Mouse (Mus musculus) megakaryocyte progenitor cell, adult 5-6 weeks (primary cell): ENCODE results near the gene Ell. TPM values are rescaled to one million over a fixed set of nuclear protein-coding genes. Genes with fewer than 3 reads are reported as not detected.

Source experiments
- ATAC-seq: replicated peaks from 2 replicates; pipeline ENCODE4 v1.8.0; 2016; ENCODE audit warnings: mild to moderate bottlenecking, moderate TSS enrichment, inconsistent platforms; ENCODE audit not compliant: poor library complexity
- total RNA-seq, 2 experiments: library from RNA; stranded (forward) in 1 of 2; stranded (reverse) in 1 of 2; fragments of 157-497, 149-512 nt in 1 of 2; fragments of 200-1000 nt in 1 of 2; gene quantifications; 2 replicates each; pipeline versions ENCODE4 v1.2.3 to v1.2.4; 2015 to 2017

Gene Ell
- total RNA-seq, 2 experiments from 2014 or later = 8.5 to 9.5 TPM

DNA sequence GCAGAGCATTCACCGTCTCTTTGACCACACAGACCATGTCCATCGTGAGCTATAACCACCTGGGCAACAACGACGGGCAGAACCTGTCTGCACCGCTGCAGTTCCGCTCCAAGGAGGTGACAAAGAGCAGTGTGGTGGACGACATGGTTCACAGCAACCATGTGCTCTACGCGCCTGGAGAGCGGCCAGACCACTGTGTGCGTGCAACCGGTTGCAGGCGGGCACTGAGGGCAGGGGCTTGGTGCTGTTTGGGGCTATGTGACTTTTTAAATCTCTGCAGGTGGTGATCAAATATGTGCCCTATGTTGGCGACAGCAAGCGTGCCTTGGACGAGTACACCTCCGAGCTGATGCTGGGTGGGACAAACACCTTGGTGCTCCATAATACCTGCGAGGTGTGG lies 57.0 kb downstream of the Ell start:
- no peak for ATAC-seq

DNA sequence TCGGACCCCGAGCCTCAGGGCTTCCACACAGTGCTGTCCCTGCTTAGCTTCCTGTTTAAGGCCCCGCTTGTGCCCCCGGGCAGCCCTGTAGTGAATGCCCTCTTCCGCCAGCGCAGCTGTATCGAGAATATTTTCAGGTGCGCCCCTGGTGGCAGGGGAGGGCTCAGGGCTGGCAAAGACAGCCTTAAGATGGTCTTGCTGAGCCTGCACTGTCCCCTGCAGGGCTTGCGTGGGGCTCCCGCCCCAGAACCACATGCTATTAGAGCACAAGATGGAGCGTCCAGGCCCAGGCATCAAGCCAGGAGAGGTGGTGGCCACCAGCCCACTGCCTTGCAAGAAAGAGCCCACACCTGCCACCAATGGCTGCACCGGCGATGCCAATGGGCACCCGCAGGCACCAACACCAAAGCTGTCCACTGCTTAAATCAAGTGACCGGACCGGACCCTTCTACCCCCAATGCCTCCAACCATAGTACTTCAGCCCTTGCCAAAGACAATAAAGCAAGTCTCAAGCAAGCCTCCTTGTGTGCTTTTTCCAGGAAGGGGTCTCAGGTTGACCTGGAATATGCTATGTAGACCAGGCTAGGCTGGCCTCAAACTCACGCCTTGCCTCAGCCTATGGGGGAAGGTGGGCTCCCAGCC lies 57.6 kb downstream of the Ell start:
- ATAC-seq = no peak

DNA sequence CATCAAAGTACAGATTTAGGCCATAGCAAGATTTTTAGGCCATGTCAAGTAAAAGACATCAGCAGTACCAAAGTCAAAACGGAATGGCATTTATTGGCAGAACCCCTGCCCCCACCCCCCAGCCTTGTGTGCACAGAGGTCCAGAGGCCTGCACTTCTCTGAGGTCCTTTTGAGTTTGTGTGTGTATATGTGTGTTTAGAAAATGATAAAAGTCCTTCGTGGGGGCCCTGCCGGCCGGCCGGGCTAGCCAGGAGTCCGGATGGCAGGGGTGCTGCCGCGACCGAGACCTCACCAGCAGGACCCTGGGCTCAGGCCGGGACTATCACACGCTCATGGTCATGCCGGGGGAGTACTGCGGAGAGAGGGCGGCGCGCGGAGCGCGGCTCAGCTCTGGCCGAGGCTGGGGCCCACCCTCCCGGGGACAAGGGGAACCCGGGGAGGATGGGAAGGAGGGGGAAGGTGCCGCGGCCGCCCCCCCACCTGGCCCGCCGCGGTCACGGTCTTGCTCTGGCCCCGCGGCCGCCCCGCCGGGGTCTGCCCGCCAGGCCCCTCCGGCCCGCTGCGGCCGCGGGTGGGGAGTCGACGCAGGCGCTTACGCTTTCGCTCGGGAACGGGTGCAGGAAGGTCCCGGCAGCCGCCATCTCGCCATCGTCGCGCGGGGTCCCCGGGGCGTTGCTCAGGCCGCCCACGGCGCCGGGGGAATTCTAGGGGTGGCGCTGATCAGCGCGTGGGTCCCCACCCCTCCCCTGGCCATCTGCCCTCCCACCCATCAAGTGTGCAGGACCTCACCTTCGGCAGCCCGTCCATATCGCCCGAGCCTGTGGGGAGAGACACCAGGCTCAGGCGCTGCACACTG lies 58.4 kb downstream of the Ell start:
- no peak for ATAC-seq

DNA sequence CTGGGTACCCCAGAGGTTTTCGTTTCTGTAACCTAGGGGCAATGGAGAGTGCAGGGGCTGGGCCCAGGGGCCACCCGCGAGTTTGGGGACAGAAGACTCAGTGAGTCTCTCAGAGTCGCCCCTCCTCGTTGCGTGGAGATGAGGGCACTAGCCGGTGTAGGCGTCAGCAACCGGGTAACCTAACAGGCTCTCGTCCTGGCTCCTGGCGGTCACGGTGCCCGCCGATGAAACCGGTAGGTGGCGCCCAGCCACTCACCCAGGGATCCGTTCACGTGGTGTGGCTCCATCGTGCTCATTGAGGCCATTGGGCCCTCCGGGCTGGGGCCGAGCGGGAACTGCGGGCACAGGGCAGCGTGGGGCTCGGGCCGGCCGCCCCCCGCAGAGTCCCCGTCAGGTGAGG lies 59.0 kb downstream of the Ell start:
- no peak for ATAC-seq

DNA sequence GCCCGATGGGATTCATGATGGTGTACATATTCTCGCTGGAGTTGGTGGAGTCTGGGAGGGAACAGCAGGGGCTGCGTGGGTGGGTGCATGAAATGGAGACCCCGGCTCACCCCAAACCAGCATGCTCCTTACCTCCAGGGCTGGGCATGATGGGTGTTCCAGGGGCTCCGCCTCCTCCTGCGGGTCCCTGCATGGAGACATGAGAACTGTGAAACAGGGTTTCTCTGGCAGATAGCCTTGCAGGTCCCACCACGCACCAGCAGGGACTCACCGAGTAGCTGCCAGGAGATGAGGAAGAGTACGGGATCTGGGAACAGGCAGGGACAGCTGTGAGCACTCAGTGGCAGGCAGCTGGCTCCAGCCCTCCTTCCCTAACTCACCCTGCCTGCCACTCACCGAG lies 59.5 kb downstream of the Ell start:
- ATAC-seq = no peak

DNA sequence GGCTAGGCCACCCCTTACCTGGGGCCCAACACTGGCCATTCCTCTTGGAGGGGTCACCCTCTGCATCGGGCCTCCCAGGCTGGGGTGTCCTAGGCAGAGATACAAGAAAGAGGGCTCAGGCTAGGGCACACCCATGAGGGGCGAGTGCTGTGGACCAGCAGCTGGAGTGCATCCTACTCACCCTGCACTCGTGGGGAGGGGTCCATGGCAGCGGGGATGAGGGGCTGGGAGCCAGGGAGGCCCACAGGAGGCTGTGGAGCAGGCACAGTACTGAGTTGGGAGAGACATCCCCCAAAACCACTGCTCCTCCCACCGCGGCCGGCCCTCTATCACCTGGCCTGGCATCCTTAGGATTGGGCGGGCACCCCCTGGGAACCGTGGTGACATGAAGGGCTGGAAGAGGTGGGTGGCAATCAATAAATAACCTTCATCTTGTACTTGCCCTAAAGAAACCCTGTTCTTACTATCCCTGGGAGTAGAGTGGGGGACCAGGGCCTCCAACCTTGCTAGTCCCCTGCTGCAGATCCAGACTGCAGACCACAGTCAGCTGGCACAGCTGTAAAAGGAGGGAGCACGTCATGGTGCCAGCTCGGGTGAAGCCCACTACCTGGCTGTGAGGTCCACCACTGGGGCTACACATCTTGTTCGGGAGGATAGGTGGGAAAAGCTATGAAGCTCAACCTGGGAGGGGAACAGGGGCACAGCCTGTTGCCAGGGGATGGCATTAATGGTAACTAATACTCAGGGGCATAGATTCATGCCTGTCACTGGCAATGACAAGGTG lies 60.4 kb downstream of the Ell start:
- ATAC-seq = no peak

DNA sequence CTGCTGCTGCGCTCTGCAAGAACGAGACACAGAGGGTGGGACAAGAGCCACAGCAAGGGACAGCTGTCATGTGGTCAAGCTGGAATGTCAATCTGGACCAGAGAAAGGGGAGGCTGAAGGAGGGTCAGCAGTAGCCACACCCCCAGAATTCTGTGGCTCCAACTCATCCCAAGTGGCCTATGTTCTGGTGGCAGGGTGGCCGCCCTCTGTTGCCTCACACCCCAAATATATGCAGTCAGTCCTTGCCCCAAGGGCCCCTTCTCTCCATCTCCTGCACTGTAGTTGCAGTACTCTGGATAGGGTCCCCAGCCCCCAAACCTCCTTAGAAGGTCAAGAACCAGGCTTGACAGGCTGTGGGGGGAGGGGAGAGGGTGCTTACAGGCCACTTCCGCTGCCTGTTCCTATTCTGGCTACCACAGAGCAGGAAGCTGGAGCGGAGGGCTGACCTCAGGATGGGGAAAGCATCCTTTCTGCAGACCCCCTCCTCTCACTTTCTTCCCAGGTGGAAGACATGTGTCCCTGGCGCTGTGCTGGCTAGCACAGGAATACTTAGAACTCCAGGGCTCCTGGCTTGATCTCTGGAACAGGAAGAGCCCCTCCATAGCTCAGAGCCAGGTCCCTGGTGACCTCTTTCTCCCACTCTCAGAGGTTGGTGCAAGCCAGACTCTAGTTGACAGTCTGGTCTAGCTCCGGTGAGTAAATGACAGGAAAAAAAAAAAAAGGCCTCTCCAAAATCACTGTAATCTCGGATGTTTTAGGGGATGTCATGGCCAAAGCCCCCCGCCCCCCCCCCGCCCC lies 61.4 kb downstream of the Ell start:
- peak; percentile 10; the same call in 1 of the 2 replicates for ATAC-seq

DNA sequence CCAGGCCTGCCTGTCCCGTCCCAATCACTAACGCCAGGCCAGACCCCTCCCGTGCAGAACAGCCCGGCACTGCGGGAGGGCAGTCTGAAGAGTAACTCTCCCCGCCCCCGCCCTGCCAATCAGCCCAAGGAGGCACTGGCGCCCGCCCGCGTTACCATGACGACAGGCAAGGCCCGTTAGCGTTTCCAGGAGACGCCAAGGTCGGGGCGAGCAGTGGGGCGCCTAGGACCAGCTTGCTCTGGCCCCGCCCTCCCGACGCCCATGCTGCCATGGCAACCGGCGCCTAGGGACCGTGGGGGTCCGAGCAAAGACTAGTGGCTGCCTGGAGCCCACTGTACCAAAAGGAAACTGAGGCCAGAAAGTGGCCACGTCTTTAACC lies 62.0 kb downstream of the Ell start:
- peak; percentile 85 for ATAC-seq

DNA sequence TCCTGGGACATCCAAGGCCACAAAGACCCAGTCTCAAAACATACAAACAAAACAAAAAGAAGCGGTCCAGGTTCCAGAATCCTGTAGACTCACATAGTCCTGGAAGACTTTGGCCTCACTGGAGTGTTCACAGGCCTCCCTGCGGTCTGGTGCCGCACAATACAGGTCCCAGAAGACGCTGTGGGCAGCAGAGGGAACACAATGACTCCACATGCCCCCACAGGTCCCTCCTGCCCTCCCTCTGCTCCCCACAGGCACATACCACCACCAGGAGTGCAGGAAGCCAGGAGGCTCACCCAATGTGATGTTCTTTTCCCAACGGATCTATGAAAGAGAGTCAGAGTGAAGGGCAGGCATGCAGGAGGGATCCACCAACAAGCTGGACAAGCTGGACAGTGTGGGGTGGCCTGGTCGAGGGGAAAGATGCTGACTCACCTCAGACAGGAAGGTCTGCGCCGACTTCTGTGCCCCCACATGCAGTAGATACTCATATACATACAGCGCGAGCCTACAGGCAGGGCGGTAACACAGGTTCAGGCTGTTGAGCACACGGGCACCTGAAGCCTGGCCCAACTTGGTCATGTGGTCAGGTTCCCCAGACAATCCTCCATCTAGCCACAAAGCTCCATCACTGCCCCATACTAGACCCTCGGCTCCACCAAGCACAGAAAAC lies 63.0 kb downstream of the Ell start:
- no peak for ATAC-seq

DNA sequence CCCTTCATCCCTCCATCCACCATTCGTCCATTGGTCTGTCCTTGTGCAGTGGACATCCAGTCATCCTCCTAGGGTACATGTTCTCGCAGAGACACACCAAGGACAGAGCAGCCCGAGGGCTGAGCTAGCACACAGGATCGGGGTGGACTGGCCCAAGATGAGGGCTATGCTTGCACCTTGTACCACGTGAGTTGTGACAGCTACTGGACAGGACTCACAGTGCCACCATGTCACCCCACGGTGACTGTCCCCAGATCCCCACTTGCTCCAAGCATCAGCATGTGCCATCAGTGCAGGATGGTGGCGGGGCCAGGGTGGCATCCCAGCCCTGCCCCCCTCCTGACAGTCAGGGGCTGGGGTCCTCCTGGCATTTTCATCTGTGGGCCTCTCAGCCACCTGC lies 65.3 kb downstream of the Ell start:
- ATAC-seq = no peak

DNA sequence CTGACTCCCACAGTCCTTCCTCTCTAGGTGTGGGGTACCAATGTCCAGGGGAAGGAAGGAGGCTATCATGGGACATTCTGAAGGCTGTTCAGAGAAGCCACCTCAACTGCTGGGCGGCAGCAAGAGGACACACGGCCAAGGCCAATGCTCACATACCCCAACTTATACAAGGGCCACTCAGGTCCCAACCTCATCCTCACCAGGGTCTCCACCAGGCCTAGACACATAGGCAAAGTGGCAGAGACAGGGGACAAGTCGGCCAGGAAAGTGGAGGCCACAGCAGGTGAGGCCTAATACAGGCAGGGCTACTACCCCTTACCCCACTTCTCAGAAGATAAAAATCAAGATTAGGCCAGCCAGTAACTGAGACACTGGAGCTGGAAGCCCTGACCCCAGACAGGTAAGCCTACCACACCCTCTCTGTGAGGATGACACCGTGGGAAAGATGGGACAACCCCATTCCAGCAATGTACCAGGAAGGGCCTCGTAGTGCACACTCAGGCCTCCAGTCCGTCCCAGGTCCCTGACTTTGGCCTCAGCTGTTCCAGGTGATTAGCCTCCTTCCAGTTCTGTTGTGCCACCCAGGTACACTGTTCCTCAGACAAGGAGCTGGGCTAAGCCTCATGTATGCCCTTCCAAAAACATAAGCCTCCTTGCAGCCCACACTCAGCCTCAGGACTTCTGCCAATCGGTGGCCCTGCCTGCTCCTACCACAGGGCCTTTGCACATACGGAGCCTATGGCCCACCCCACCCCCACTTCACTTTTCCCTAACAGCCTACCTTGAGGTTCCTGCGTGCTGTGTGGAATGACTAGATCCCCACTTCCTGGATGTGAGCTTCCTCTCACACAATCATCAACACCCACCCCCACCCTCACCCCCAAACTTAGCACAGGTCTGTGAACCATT lies 66.9 kb downstream of the Ell start:
- no peak for ATAC-seq

DNA sequence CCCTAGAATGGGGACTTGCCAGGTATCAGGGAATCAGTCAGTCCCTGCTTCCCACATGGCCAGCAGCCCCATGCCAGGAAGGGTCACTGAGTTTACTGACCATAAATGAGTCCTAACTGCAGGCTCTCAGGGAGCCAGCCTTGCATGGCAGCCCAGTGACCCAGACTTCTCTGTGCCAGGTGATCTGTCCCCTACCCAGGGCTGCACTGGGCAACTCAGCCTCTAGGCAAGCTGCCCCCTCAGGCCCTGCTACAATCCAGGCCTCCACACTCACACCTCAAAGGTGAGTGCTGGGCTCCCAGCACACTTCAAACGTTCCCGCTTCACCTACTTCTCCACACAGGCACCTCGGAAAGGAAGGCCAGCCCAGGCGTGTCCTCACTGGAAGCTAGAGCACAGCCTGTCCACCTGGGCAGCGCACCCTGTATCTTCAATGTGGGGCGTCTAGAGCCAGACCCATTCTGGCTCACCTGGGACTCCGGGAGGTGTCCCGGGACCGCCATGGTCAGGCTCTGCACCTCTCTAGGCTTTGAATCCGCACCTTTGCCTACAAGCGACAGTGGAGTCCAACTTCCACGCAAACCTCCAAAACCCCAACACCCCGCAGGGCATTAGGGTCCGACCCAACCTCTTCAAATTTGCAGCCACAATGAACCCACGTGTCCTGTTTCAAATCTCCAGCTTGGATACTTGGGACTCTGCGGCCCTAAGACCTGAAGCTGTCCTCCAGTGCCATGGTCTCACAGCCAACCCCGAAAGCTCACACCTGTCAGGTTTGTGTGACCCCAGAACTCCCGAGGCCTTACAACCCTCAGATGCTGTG lies 67.7 kb downstream of the Ell start:
- ATAC-seq = no peak

DNA sequence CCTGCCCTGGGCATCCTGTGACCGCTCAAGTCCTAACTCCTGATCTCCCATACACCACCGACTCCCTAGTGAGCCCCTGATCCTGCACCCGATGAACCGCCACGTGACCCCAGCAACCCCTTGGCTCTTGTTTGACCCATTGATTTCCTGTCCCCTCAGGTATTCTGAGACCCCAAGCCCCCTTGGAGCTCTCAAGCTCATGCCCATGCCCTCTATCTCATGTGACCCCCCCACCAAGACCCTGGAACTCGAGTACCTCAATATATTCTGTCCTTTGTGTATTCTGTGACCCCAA lies 68.3 kb downstream of the Ell start:
- no peak for ATAC-seq

DNA sequence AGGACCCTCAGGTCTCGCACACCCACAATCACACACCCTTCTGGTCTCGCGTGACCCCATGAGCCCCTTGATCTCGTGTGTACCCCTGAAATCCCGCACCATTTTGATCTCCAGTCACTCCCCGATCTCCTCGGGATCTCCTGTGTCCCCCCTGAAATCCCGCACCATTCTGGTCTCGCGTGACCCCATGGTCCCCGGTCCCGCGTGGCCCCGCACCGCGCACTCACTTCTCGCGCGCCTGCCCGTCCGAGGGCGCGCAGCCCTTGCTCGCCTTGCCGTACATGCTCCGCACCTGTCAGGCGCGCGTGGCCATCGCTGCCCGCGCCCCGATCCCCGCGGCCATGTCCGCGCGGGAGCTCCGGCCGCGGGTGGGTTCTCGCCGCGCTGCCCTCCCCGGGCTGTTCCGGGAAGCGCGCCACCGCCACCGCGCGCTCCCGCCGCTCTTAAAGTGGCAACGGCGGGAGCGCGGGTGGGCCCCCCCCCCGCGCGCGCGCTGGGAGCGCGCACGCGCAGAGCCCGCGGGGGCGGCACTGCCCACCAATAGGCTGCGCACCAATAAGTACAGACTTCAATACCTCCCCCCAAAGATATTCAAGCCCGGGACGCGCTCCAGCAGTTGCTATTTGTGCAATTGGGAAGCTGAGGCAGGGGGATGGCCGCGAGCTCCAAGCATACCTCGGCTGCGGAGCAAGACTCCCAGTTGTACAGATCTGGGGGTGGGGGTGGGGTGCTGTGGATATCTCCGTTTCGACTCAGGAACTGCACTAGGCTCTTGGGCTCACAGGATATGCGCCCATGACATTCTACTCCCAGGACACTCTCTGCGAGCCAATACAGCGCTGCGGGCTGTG lies 68.9 kb downstream of the Ell start:
- ATAC-seq = peak; percentile 5

DNA sequence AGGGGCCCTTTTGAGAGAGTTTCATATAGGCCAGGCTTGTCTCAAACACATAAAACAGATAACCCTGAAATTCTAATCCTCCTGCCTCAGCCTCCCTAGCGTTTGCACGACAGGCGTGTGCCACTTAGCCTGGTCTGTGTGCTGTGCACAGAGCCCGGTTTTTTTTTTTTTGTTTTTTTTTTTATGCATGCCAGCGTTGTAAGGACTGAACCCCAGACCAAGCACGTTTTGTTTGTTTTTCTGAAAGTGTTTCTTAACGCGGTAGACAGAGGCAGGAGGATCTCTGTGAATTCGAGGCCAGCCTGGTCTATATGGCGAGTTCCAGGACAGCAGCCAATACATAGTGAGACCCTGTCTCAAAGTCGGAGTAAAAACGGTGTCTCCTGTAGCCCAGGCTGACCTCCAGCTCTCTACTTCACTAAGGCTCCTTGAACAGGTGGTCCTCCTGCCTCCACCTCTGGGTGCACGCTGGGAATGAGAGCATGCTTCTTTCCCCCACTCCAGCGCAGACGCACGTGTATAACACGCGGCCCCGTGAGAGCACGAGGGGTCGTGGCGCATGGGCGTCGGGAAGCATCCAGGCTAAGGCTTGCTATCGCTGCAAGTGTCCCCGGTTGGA lies 69.6 kb downstream of the Ell start, which contains the start of gene Ssbp4:
Gene Ssbp4, minus strand, starts transcription at position 124 of the 619 bp plus-strand sequence.
- ATAC-seq = no peak

DNA sequence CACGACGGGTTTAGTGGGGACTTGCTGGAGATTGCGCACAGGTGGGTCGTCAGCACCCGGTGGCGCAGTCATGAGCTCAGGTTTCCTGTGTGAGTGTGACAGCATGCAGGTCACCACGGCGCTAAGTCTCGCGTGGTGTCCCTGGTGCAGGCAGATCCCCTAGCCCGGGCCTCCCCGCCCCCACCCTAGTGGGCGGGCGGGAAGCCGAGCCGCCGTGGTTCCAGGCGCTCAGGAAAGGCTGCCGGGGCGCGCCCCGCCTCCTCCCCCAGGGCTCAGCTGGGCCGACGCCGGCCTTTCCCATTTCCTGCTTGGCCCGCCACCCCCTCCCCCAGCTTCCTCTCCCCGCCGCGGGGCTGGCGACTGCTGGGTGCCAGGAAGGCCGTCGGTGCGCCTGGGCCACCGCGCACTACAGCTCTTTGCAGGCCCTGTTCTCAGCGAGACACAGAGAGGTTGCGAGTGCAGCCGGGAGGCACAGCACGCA lies 70.2 kb downstream of the Ell start:
- peak; percentile 30 for ATAC-seq
